Mouse (Mus musculus) myocyte (in vitro differentiated cells): Measurements from ENCODE around the gene Snx14. TPM values are rescaled to one million over a fixed set of nuclear protein-coding genes. Genes with fewer than 3 reads are reported as not detected.

ENCODE experiments used
- H3K27me3 ChIP-seq: one replicate; pipeline ENCODE4 v1.6.1; 2011; ENCODE audit not compliant: control insufficient read depth, insufficient read depth, insufficient read length
- H3K36me3 ChIP-seq: one replicate; pipeline ENCODE4 v1.6.1; 2011; ENCODE audit not compliant: control insufficient read depth, insufficient read depth
- H3K4me2 ChIP-seq: one replicate; pipeline ENCODE4 v1.6.1; 2011; ENCODE audit warnings: low read depth, control low read depth
- H3K4me3 ChIP-seq: one replicate; pipeline ENCODE4 v1.5.1; 2011; ENCODE audit warnings: mild to moderate bottlenecking, control low read depth, moderate library complexity
- H3K79me2 ChIP-seq: one replicate; pipeline ENCODE4 v1.6.1; 2011; ENCODE audit not compliant: control insufficient read depth, insufficient read depth
- H3ac ChIP-seq: one replicate; pipeline ENCODE4 v1.6.1; 2011; ENCODE audit not compliant: control insufficient read depth, insufficient read length
- CEBPB ChIP-seq: IDR thresholded peaks from 2 replicates; pipeline ENCODE4 v1.6.1; 2011; ENCODE audit warnings: mild to moderate bottlenecking, moderate library complexity; ENCODE audit not compliant: poor library complexity, insufficient read depth, severe bottlenecking
- E2F4 ChIP-seq: IDR thresholded peaks from one replicate; pipeline ENCODE4 v1.6.1; 2011; ENCODE audit warnings: mild to moderate bottlenecking, control low read depth, moderate library complexity; ENCODE audit not compliant: insufficient read depth
- MAX ChIP-seq: IDR thresholded peaks from one replicate; pipeline ENCODE4 v1.6.1; 2011; ENCODE audit warnings: low read depth, mild to moderate bottlenecking, control low read depth
- MYOD1 ChIP-seq, 3 experiments: IDR thresholded peaks; one replicate each; pipeline ENCODE4 v1.6.1; 2011; ENCODE audit warnings: control low read depth in 2 of 3, low read depth in 2 of 3, mild to moderate bottlenecking in 2 of 3, moderate library complexity in 1 of 3; ENCODE audit not compliant: insufficient read length in 2 of 3, control insufficient read depth in 1 of 3
- MYOG ChIP-seq, 3 experiments: IDR thresholded peaks; one replicate each; pipeline ENCODE4 v1.6.1; 2011; ENCODE audit warnings: control low read depth in 2 of 3, low read depth in 2 of 3, mild to moderate bottlenecking in 2 of 3; ENCODE audit not compliant: insufficient read length in 2 of 3, control insufficient read depth in 1 of 3, insufficient read depth in 1 of 3
- POLR2A ChIP-seq: IDR thresholded peaks from one replicate; pipeline ENCODE4 v1.6.1; 2011; ENCODE audit warnings: low read depth, mild to moderate bottlenecking, control low read depth, moderate library complexity; ENCODE audit not compliant: insufficient read length
- POLR2AphosphoS2 ChIP-seq: IDR thresholded peaks from one replicate; pipeline ENCODE4 v1.6.1; 2011; ENCODE audit warnings: low read depth, control low read depth; ENCODE audit not compliant: insufficient read length
- REST ChIP-seq: IDR thresholded peaks from one replicate; pipeline ENCODE4 v1.6.1; 2011; ENCODE audit warnings: mild to moderate bottlenecking, control low read depth, moderate library complexity; ENCODE audit not compliant: insufficient read depth, insufficient read length
- SRF ChIP-seq: IDR thresholded peaks from one replicate; pipeline ENCODE4 v1.6.1; 2011; ENCODE audit warnings: low read depth; ENCODE audit not compliant: control insufficient read depth, insufficient read length
- TCF12 ChIP-seq: IDR thresholded peaks from one replicate; pipeline ENCODE4 v1.6.1; 2011; ENCODE audit warnings: mild to moderate bottlenecking, control low read depth; ENCODE audit not compliant: poor library complexity, insufficient read depth, severe bottlenecking
- TCF3 ChIP-seq: IDR thresholded peaks from one replicate; pipeline ENCODE4 v1.6.1; 2011; ENCODE audit warnings: low read depth, control low read depth; ENCODE audit not compliant: insufficient read length
- USF1 ChIP-seq: IDR thresholded peaks from one replicate; pipeline ENCODE4 v1.6.1; 2011; ENCODE audit warnings: low read depth, mild to moderate bottlenecking, control low read depth, moderate library complexity
- polyA plus RNA-seq: library from polyadenylated mRNA; unstranded; fragments of >200 nt; fragmentation: generic; extraction: Trizol; gene quantifications from one replicate; pipeline ENCODE4 v1.2.1, GENCODE M21; 2012; ENCODE audit warnings: missing spikeins

The Snx14 gene
- polyA plus RNA-seq, 1 experiment: 9.6 TPM

DNA sequence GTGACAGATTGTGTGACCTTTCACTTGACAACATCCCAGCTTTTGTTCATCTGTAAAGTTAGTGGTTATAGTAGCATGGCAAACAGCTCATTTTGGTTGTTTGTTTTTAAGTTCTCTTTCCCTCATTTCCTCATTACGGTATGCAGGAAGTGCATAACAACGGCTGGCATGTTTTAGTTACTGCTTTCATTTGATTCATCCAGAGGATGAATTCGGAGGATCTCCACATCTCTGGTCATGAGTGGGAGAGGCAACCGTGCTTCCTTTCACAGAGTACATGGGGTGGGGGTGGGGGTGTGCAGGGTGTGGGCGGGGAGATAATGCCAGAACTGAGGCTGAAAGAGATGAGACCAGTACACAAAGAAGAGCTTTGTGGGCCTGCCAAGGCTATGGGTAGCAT lies 91.9 kb downstream of the Snx14 start:
- TF ChIP-seq TCF12 (no peak), SRF (no peak), E2F4 (no peak)
- no peaks in the 10 kb centered on the region for H3K79me2 ChIP-seq
- no peaks in the 10 kb centered on the region for H3K27me3 ChIP-seq
- no peak overlapping the region for H3K4me2 ChIP-seq
- no peak overlapping the region for H3K4me3 ChIP-seq
- H3ac ChIP-seq: no peak overlapping the region
- no peaks in the 10 kb centered on the region for H3K36me3 ChIP-seq

- no peaks in the 10 kb centered on the region for H3K36me3 ChIP-seq
- no peak overlapping the region for H3ac ChIP-seq
- H3K79me2 ChIP-seq: no peaks in the 10 kb centered on the region
- H3K4me3 ChIP-seq: no peak overlapping the region
- H3K4me2 ChIP-seq: no peak overlapping the region
- no peaks in the 10 kb centered on the region for H3K27me3 ChIP-seq
- TF ChIP-seq POLR2AphosphoS2 (no peak), TCF3 (no peak), CEBPB (no peak), SRF (no peak), MAX (no peak), TCF12 (no peak), REST (no peak), E2F4 (no peak), USF1 (no peak), POLR2A (no peak)
These were observed 94.3 kb downstream of the Snx14 start for GRCm38 (mm10) chr9:88344424-88344823.

DNA sequence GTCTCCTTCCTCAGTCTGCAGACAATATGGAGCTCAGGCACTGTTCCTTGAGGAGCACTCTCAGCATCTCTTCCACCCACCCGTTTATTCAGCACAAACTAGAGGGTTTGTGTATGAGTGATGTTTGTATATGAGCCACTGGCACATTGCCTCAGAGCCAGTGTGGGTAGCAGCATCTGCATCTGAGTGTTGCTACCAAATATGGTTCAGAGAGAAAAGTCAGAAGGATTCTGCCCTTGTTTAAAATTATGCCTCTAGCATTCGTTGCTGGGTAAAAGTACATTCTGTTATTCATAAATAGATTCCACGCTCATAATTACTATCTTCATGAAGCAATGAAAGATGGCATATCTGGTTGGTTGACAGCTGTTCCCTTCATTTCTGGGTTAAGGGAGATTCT lies 96.1 kb downstream of the Snx14 start:
- no peaks in the 10 kb centered on the region for H3K36me3 ChIP-seq
- TF ChIP-seq E2F4 (no peak), TCF12 (no peak), MYOD1 (IDR thresholded peaks at IDR 0.05; ENCODE audit: control insufficient read depth in 1 of 3, insufficient read length in 2 of 3, low read depth in 2 of 3) (no peak), TCF3 (no peak), MYOG (IDR thresholded peaks at IDR 0.05; ENCODE audit: control insufficient read depth in 1 of 3, insufficient read depth in 1 of 3, insufficient read length in 2 of 3, low read depth in 2 of 3) (no peak), REST (no peak), POLR2AphosphoS2 (no peak), CEBPB (no peak), USF1 (no peak), MAX (no peak)
- no peak overlapping the region for H3K4me3 ChIP-seq
- H3ac ChIP-seq: no peak overlapping the region
- peak overlapping the region; percentile 12 for H3K4me2 ChIP-seq
- H3K79me2 ChIP-seq: no peaks in the 10 kb centered on the region
- no peaks in the 10 kb centered on the region for H3K27me3 ChIP-seq

GRCm38 (mm10) chr9:88342241-88342640 lies 96.5 kb downstream of the Snx14 start:
- TF ChIP-seq CEBPB (no peak), MYOG (IDR thresholded peaks at IDR 0.05; ENCODE audit: control insufficient read depth in 1 of 3, insufficient read depth in 1 of 3, insufficient read length in 2 of 3, low read depth in 2 of 3) (no peak), POLR2A (no peak), MYOD1 (IDR thresholded peaks at IDR 0.05; ENCODE audit: control insufficient read depth in 1 of 3, insufficient read length in 2 of 3, low read depth in 2 of 3) (no peak), MAX (no peak), SRF (no peak), TCF12 (no peak)
- Histone ChIP-seq H3ac (no peak overlapping the region), H3K79me2 (no peaks in the 10 kb centered on the region), H3K4me3 (no peak overlapping the region), H3K27me3 (no peaks in the 10 kb centered on the region), H3K4me2 (no peak overlapping the region), H3K36me3 (no peaks in the 10 kb centered on the region)

- TF ChIP-seq CEBPB (no peak), TCF3 (no peak), SRF (no peak), USF1 (no peak), REST (no peak), TCF12 (no peak), MAX (no peak), E2F4 (no peak), MYOG (IDR thresholded peaks at IDR 0.05; ENCODE audit: control insufficient read depth in 1 of 3, insufficient read depth in 1 of 3, insufficient read length in 2 of 3, low read depth in 2 of 3) (no peak), POLR2AphosphoS2 (no peak), MYOD1 (IDR thresholded peaks at IDR 0.05; ENCODE audit: control insufficient read depth in 1 of 3, insufficient read length in 2 of 3, low read depth in 2 of 3) (no peak), POLR2A (no peak)
- Histone ChIP-seq H3K27me3 (no peaks in the 10 kb centered on the region), H3ac (no peak overlapping the region), H3K36me3 (no peaks in the 10 kb centered on the region), H3K79me2 (no peaks in the 10 kb centered on the region), H3K4me2 (no peak overlapping the region), H3K4me3 (no peak overlapping the region)
These were observed 97.9 kb downstream of the Snx14 start for GRCm38 (mm10) chr9:88340819-88341218.

- H3K4me2 ChIP-seq: no peak overlapping the region
- peak; percentile 6 for TF ChIP-seq TCF12
- no peak for TF ChIP-seq POLR2AphosphoS2
- no peak for TF ChIP-seq REST
- no peak for TF ChIP-seq MYOD1 (IDR thresholded peaks at IDR 0.05; ENCODE audit: control insufficient read depth in 1 of 3, insufficient read length in 2 of 3, low read depth in 2 of 3)
- TF ChIP-seq E2F4: no peak
- no peak for TF ChIP-seq MAX
- TF ChIP-seq TCF3: no peak
- peak in 1 of 3 experiments; percentile 39 for TF ChIP-seq MYOG (IDR thresholded peaks at IDR 0.05; ENCODE audit: control insufficient read depth in 1 of 3, insufficient read depth in 1 of 3, insufficient read length in 2 of 3, low read depth in 2 of 3)
- TF ChIP-seq CEBPB: no peak
- TF ChIP-seq USF1: no peak
- TF ChIP-seq POLR2A: no peak
- no peak for TF ChIP-seq SRF
- no peak overlapping the region for H3K4me3 ChIP-seq
- H3ac ChIP-seq: no peak overlapping the region
- no peaks in the 10 kb centered on the region for H3K36me3 ChIP-seq
- H3K27me3 ChIP-seq: no peaks in the 10 kb centered on the region
- H3K79me2 ChIP-seq: no peaks in the 10 kb centered on the region
These were observed 102.9 kb downstream of the Snx14 start for GRCm38 (mm10) chr9:88335839-88336238.
